Mouse (Mus musculus): Measurements from ENCODE around the gene Eps15l1. TPM values are rescaled to one million over a fixed set of nuclear protein-coding genes. Genes with fewer than 3 reads are reported as not detected.

Eps15l1 gene
- polyA plus RNA-seq, 1 experiment = 22.8 TPM

- TF ChIP-seq E2F4 (IDR thresholded peaks at IDR 0.05; ENCODE audit: insufficient read depth) = no peak
- no peak for TF ChIP-seq REST (IDR thresholded peaks at IDR 0.05; ENCODE audit: insufficient read depth, insufficient read length)
- TF ChIP-seq USF1 (IDR thresholded peaks at IDR 0.05; ENCODE audit: low read depth) = no peak
- no peak for TF ChIP-seq MYOD1 (IDR thresholded peaks at IDR 0.05; ENCODE audit: control insufficient read depth in 1 of 3, insufficient read length in 2 of 3, low read depth in 2 of 3)
- no peak for TF ChIP-seq MAX (IDR thresholded peaks at IDR 0.05; ENCODE audit: low read depth)
- no peak overlapping the region for H3K4me2 ChIP-seq (ENCODE audit: low read depth)
- no peak overlapping the region for H3K4me3 ChIP-seq
- no peaks in the 10 kb centered on the region for H3K36me3 ChIP-seq (ENCODE audit: control insufficient read depth, insufficient read depth)
- H3K27me3 ChIP-seq (ENCODE audit: control insufficient read depth, insufficient read depth, insufficient read length) = no peaks in the 10 kb centered on the region
- no peak overlapping the region for H3ac ChIP-seq (ENCODE audit: control insufficient read depth, insufficient read length)
- H3K79me2 ChIP-seq (ENCODE audit: control insufficient read depth, insufficient read depth) = peaks cover 29% of the 10 kb centered on the region
These were observed 1.7 kb upstream of the Eps15l1 start for GRCm38 (mm10) chr8:72422926-72423325.

- Histone ChIP-seq H3K4me3 (peak overlapping the region; percentile 27), H3K79me2 (ENCODE audit: control insufficient read depth, insufficient read depth) (peaks cover 50% of the 10 kb centered on the region), H3K4me2 (ENCODE audit: low read depth) (peak overlapping the region; percentile 96), H3K27me3 (ENCODE audit: control insufficient read depth, insufficient read depth, insufficient read length) (no peaks in the 10 kb centered on the region), H3K36me3 (ENCODE audit: control insufficient read depth, insufficient read depth) (no peaks in the 10 kb centered on the region), H3ac (ENCODE audit: control insufficient read depth, insufficient read length) (peak overlapping the region; percentile 79)
- TF ChIP-seq POLR2AphosphoS2 (IDR thresholded peaks at IDR 0.05; ENCODE audit: insufficient read length, low read depth) (no peak), TCF3 (IDR thresholded peaks at IDR 0.05; ENCODE audit: insufficient read length, low read depth) (no peak), MYOD1 (IDR thresholded peaks at IDR 0.05; ENCODE audit: control insufficient read depth in 1 of 3, insufficient read length in 2 of 3, low read depth in 2 of 3) (no peak), MAX (IDR thresholded peaks at IDR 0.05; ENCODE audit: low read depth) (no peak), REST (IDR thresholded peaks at IDR 0.05; ENCODE audit: insufficient read depth, insufficient read length) (no peak), POLR2A (IDR thresholded peaks at IDR 0.05; ENCODE audit: insufficient read length, low read depth) (peak; percentile 12)
These were observed 494 bp downstream of the Eps15l1 start for GRCm38 (mm10) chr8:72420571-72421361.

- Histone ChIP-seq H3K79me2 (ENCODE audit: control insufficient read depth, insufficient read depth) (peaks cover 77% of the 10 kb centered on the region), H3K27me3 (ENCODE audit: control insufficient read depth, insufficient read depth, insufficient read length) (no peaks in the 10 kb centered on the region), H3K36me3 (ENCODE audit: control insufficient read depth, insufficient read depth) (no peaks in the 10 kb centered on the region), H3K4me2 (ENCODE audit: low read depth) (no peak overlapping the region), H3ac (ENCODE audit: control insufficient read depth, insufficient read length) (no peak overlapping the region), H3K4me3 (no peak overlapping the region)
- TF ChIP-seq POLR2A (IDR thresholded peaks at IDR 0.05; ENCODE audit: insufficient read length, low read depth) (no peak), REST (IDR thresholded peaks at IDR 0.05; ENCODE audit: insufficient read depth, insufficient read length) (no peak), POLR2AphosphoS2 (IDR thresholded peaks at IDR 0.05; ENCODE audit: insufficient read length, low read depth) (no peak), TCF3 (IDR thresholded peaks at IDR 0.05; ENCODE audit: insufficient read length, low read depth) (no peak), MYOG (IDR thresholded peaks at IDR 0.05; ENCODE audit: control insufficient read depth in 1 of 3, insufficient read depth in 1 of 3, insufficient read length in 2 of 3, low read depth in 2 of 3) (no peak), E2F4 (IDR thresholded peaks at IDR 0.05; ENCODE audit: insufficient read depth) (no peak), USF1 (IDR thresholded peaks at IDR 0.05; ENCODE audit: low read depth) (no peak), TCF12 (IDR thresholded peaks at IDR 0.05; ENCODE audit: insufficient read depth, poor library complexity, severe bottlenecking) (no peak), SRF (IDR thresholded peaks at IDR 0.05; ENCODE audit: control insufficient read depth, insufficient read length, low read depth) (no peak), MYOD1 (IDR thresholded peaks at IDR 0.05; ENCODE audit: control insufficient read depth in 1 of 3, insufficient read length in 2 of 3, low read depth in 2 of 3) (no peak), CEBPB (IDR thresholded peaks at IDR 0.05; ENCODE audit: insufficient read depth, poor library complexity, severe bottlenecking) (no peak), MAX (IDR thresholded peaks at IDR 0.05; ENCODE audit: low read depth) (no peak)
These were observed 3.2 kb downstream of the Eps15l1 start for GRCm38 (mm10) chr8:72418073-72418472.

GRCm38 (mm10) chr8:72415252-72415651 lies 6.0 kb downstream of the Eps15l1 start:
- no peak overlapping the region for H3K4me3 ChIP-seq
- H3K79me2 ChIP-seq (ENCODE audit: control insufficient read depth, insufficient read depth) = peaks cover 100% of the 10 kb centered on the region
- no peak overlapping the region for H3ac ChIP-seq (ENCODE audit: control insufficient read depth, insufficient read length)
- TF ChIP-seq TCF3 (IDR thresholded peaks at IDR 0.05; ENCODE audit: insufficient read length, low read depth) = no peak
- TF ChIP-seq E2F4 (IDR thresholded peaks at IDR 0.05; ENCODE audit: insufficient read depth) = no peak
- no peak for TF ChIP-seq MAX (IDR thresholded peaks at IDR 0.05; ENCODE audit: low read depth)
- TF ChIP-seq POLR2A (IDR thresholded peaks at IDR 0.05; ENCODE audit: insufficient read length, low read depth) = no peak
- no peak overlapping the region for H3K4me2 ChIP-seq (ENCODE audit: low read depth)
- H3K36me3 ChIP-seq (ENCODE audit: control insufficient read depth, insufficient read depth) = no peaks in the 10 kb centered on the region
- H3K27me3 ChIP-seq (ENCODE audit: control insufficient read depth, insufficient read depth, insufficient read length) = no peaks in the 10 kb centered on the region

- no peak overlapping the region for H3K4me2 ChIP-seq (ENCODE audit: low read depth)
- no peak overlapping the region for H3ac ChIP-seq (ENCODE audit: control insufficient read depth, insufficient read length)
- H3K79me2 ChIP-seq (ENCODE audit: control insufficient read depth, insufficient read depth) = peaks cover 98% of the 10 kb centered on the region
- H3K36me3 ChIP-seq (ENCODE audit: control insufficient read depth, insufficient read depth) = no peaks in the 10 kb centered on the region
- no peaks in the 10 kb centered on the region for H3K27me3 ChIP-seq (ENCODE audit: control insufficient read depth, insufficient read depth, insufficient read length)
- H3K4me3 ChIP-seq = no peak overlapping the region
- no peak for TF ChIP-seq USF1 (IDR thresholded peaks at IDR 0.05; ENCODE audit: low read depth)
- no peak for TF ChIP-seq CEBPB (IDR thresholded peaks at IDR 0.05; ENCODE audit: insufficient read depth, poor library complexity, severe bottlenecking)
- peak in 1 of 3 experiments; percentile 8 for TF ChIP-seq MYOG (IDR thresholded peaks at IDR 0.05; ENCODE audit: control insufficient read depth in 1 of 3, insufficient read depth in 1 of 3, insufficient read length in 2 of 3, low read depth in 2 of 3)
- no peak for TF ChIP-seq SRF (IDR thresholded peaks at IDR 0.05; ENCODE audit: control insufficient read depth, insufficient read length, low read depth)
- TF ChIP-seq POLR2AphosphoS2 (IDR thresholded peaks at IDR 0.05; ENCODE audit: insufficient read length, low read depth) = no peak
- TF ChIP-seq POLR2A (IDR thresholded peaks at IDR 0.05; ENCODE audit: insufficient read length, low read depth) = no peak
These were observed 7.4 kb downstream of the Eps15l1 start for GRCm38 (mm10) chr8:72413839-72414238.
